Comparison of ENCODE assay signal across 9 mouse cellular contexts in the genomic region with DNA sequence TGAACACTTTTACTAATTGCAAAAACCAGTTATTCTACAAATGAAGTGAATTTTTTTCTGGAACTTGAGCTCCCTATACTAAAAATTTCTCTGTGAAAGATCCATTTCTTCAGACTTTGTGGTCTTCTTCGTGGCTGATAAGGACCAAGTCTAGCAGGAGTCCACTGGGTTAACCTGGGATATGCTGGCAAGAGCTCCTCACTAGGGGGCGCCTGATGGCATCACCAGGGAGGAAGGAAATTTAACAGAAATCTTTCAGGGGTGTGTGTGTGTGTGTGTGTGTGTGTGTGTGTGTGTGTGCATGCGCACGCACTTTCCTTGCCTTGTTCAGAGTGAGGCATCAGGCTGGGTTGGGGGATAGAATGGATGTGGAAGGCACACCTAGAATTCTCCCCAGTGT. TPM values are rescaled to one million over a fixed set of nuclear protein-coding genes. Genes with fewer than 3 reads are reported as not detected.
DNase-seq lines count a peak whose midpoint lies in the region; ATAC-seq and TF ChIP-seq lines count a peak whose summit lies in the region.
"Had no signal": no experiment of that assay in that cellular context is flagged by ENCODE, and none has a peak within 500 bp of the region (broad histone marks: within the 10 kb centered on the region; RNA-seq: fewer than 3 reads in every experiment).

No protein-coding gene starts in this region.

- H3K9me3 ChIP-seq in forebrain, embryonic 13.5 days (replicated peaks): no peaks in the 10 kb centered on the region
- no peaks in the 10 kb centered on the region for H3K9me3 ChIP-seq in midbrain, embryonic 16.5 days (replicated peaks; ENCODE audit: control insufficient read depth, low read length, poor library complexity, severe bottlenecking)
- H3K9me3 ChIP-seq: neural tube, embryonic 12.5 days had no signal

- no peak overlapping the region for H3K4me2 ChIP-seq in forebrain, embryonic 13.5 days
- no peak overlapping the region for H3K4me2 ChIP-seq in midbrain, embryonic 16.5 days (ENCODE audit: low read length)
- H3K4me2 ChIP-seq: neural tube, embryonic 12.5 days had no signal

- peak; percentile 26; the same call in 1 of the 2 replicates for TF ChIP-seq CTCF in cortical plate, adult 2 months (IDR thresholded peaks at IDR 0.05; ENCODE audit: extremely low read depth, insufficient read depth, low read length)

- H3K4me3 ChIP-seq in cortical plate, adult 2 months (ENCODE audit: insufficient read depth, low read length): no peak overlapping the region
- no peak overlapping the region for H3K4me3 ChIP-seq in forebrain, embryonic 13.5 days
- H3K4me3 ChIP-seq in midbrain, embryonic 16.5 days (ENCODE audit: low read depth, low read length): no peak overlapping the region
- H3K4me3 ChIP-seq: neural tube, embryonic 12.5 days had no signal

- peak; percentile 90 for ATAC-seq in megakaryocyte progenitor cell, adult 5-6 weeks (replicated peaks; ENCODE audit: poor library complexity)
- no peak for ATAC-seq in forebrain, embryonic 13.5 days
- no peak for ATAC-seq in midbrain, embryonic 16.5 days

- H3K36me3 ChIP-seq in forebrain, embryonic 13.5 days (ENCODE audit: poor library complexity, severe bottlenecking): no peaks in the 10 kb centered on the region
- no peaks in the 10 kb centered on the region for H3K36me3 ChIP-seq in midbrain, embryonic 16.5 days (ENCODE audit: control insufficient read depth, insufficient read depth, low read length)
- H3K36me3 ChIP-seq: neural tube, embryonic 12.5 days had no signal

- no peak for TF ChIP-seq POLR2A in cortical plate, adult 2 months (IDR thresholded peaks at IDR 0.05; ENCODE audit: extremely low read depth, insufficient read depth, low read length)

- H3K27me3 ChIP-seq in forebrain, embryonic 13.5 days: no peaks in the 10 kb centered on the region
- no peaks in the 10 kb centered on the region for H3K27me3 ChIP-seq in midbrain, embryonic 16.5 days (ENCODE audit: control insufficient read depth, insufficient read depth, low read depth, low read length)
- H3K27me3 ChIP-seq: neural tube, embryonic 12.5 days had no signal

- H3K4me1 ChIP-seq in cortical plate, adult 2 months (ENCODE audit: control insufficient read depth, insufficient read depth, low read length): no peaks in the 10 kb centered on the region
- H3K4me1 ChIP-seq in forebrain, embryonic 13.5 days: no peaks in the 10 kb centered on the region
- peaks cover 2% of the 10 kb centered on the region; the same call in 1 of the 2 replicates for H3K4me1 ChIP-seq in midbrain, embryonic 16.5 days (ENCODE audit: control insufficient read depth, insufficient read depth, low read length)
- H3K4me1 ChIP-seq: neural tube, embryonic 12.5 days had no signal

- 64% methylated on average over 4 of the region's 4 CpGs for WGBS in forebrain, embryonic 13.5 days
- 58% methylated on average over 4 of the region's 4 CpGs for WGBS in midbrain, embryonic 16.5 days

- peak; percentile 76 for DNase-seq in heart, adult 11 months
- no peak for DNase-seq in heart, adult 9 months (ENCODE audit: low spot score in 2 of 2)
- peak; percentile 13 for DNase-seq in right cerebral cortex, postnatal 4 days
- DNase-seq in right cerebral cortex, postnatal 10 days (ENCODE audit: low spot score in 2 of 2): no peak

- H3K9ac ChIP-seq in forebrain, embryonic 13.5 days: no peak overlapping the region
- no peak overlapping the region for H3K9ac ChIP-seq in midbrain, embryonic 16.5 days (ENCODE audit: low read depth, low read length)
- H3K9ac ChIP-seq: neural tube, embryonic 12.5 days had no signal

- no peak overlapping the region for H3K27ac ChIP-seq in cortical plate, adult 2 months (ENCODE audit: insufficient read depth, low read length)
- no peak overlapping the region for H3K27ac ChIP-seq in forebrain, embryonic 13.5 days
- no peak overlapping the region for H3K27ac ChIP-seq in midbrain, embryonic 16.5 days (ENCODE audit: low read length)
- H3K27ac ChIP-seq: neural tube, embryonic 12.5 days had no signal

RNA-seq across cellular contexts. Expression of a gene that starts 8.5 kb away (rescaled TPM):
- 12.9 and 13.6 TPM in 2 replicates for polyA plus RNA-seq in cortical plate, adult 2 months (2012; rRNA removed)
- total RNA-seq in megakaryocyte progenitor cell, adult 5-6 weeks (2015): 11.1 and 14.8 TPM in 2 replicates
- total RNA-seq in megakaryocyte progenitor cell, adult 5-6 weeks (2017): 15.4 and 20.1 TPM in 2 replicates
- polyA plus RNA-seq in forebrain, embryonic 13.5 days (2015; fragmentation: Nextera tagmentation; extraction: Ambion mirVana): 20.0 and 22.7 TPM in 2 replicates
- polyA plus RNA-seq in midbrain, embryonic 16.5 days (2015; fragmentation: Nextera tagmentation; extraction: Ambion mirVana): 27.4 and 28.8 TPM in 2 replicates

Comparison
In these comparisons a context has a peak if more than half of its experiments do, and no peak if none do; other contexts are left out.
1. DNase-seq: peak in heart, adult 11 months (single experiment) and right cerebral cortex, postnatal 4 days (single experiment); none in heart, adult 9 months (0 of 2) and right cerebral cortex, postnatal 10 days (0 of 2).